Mouse (Mus musculus): Measurements from ENCODE around the gene Gm49661. TPM values are rescaled to one million over a fixed set of nuclear protein-coding genes. Genes with fewer than 3 reads are reported as not detected.

Gm49661 gene
- polyA plus RNA-seq, 1 experiment from 2014 or later, result not detected

GRCm38 (mm10) chr8:84973803-84974542, 4.7 kb upstream of the Gm49661 start:
- Histone ChIP-seq H3K27me3 (replicated peaks) (no peaks in the 10 kb centered on the region), H3K4me1 (replicated peaks) (peaks cover 34% of the 10 kb centered on the region), H3K9ac (no peak overlapping the region), H3K27ac (no peak overlapping the region), H3K4me2 (replicated peaks) (no peak overlapping the region), H3K4me3 (replicated peaks) (no peak overlapping the region), H3K36me3 (peaks cover 19% of the 10 kb centered on the region; the same call in 1 of the 2 replicates), H3K9me3 (no peaks in the 10 kb centered on the region)
- ATAC-seq, result no peak
- 52% methylated on average over 4 of the region's 4 CpGs for WGBS

GRCm38 (mm10) chr8:84973079-84973478, 3.8 kb upstream of the Gm49661 start:
- H3K4me2 ChIP-seq (replicated peaks), result no peak overlapping the region
- H3K9me3 ChIP-seq, result no peaks in the 10 kb centered on the region
- 100% methylated on average over 1 of the region's 1 CpGs for WGBS
- peaks cover 19% of the 10 kb centered on the region; the same call in 1 of the 2 replicates for H3K36me3 ChIP-seq
- H3K4me3 ChIP-seq (replicated peaks), result no peak overlapping the region
- H3K27ac ChIP-seq, result no peak overlapping the region
- no peak for ATAC-seq
- no peak overlapping the region for H3K9ac ChIP-seq
- H3K4me1 ChIP-seq (replicated peaks), result peaks cover 33% of the 10 kb centered on the region
- H3K27me3 ChIP-seq (replicated peaks), result no peaks in the 10 kb centered on the region

- peak overlapping the region; percentile 81 for H3K4me2 ChIP-seq (replicated peaks)
- no peaks in the 10 kb centered on the region for H3K27me3 ChIP-seq (replicated peaks)
- peaks cover 19% of the 10 kb centered on the region; the same call in 1 of the 2 replicates for H3K36me3 ChIP-seq
- peaks cover 25% of the 10 kb centered on the region for H3K4me1 ChIP-seq (replicated peaks)
- peak overlapping the region; percentile 94; the same call in 1 of the 2 replicates for H3K9ac ChIP-seq
- no peak overlapping the region for H3K27ac ChIP-seq
- peak overlapping the region; percentile 70 for H3K4me3 ChIP-seq (replicated peaks)
- no peaks in the 10 kb centered on the region for H3K9me3 ChIP-seq
- ATAC-seq, result no peak
- WGBS, result 58% methylated on average over 5 of the region's 5 CpGs
Measured at GRCm38 (mm10) chr8:84970913-84971312, 1.7 kb upstream of the Gm49661 start.

GRCm38 (mm10) chr8:84970135-84970790, 1.0 kb upstream of the Gm49661 start:
- peak overlapping the region; percentile 94 for H3K9ac ChIP-seq
- H3K4me3 ChIP-seq (replicated peaks), result peak overlapping the region; percentile 70
- no peaks in the 10 kb centered on the region for H3K27me3 ChIP-seq (replicated peaks)
- H3K36me3 ChIP-seq, result peaks cover 19% of the 10 kb centered on the region; the same call in 1 of the 2 replicates
- WGBS, result 6% methylated on average over 21 of the region's 21 CpGs
- ATAC-seq, result no peak
- H3K9me3 ChIP-seq, result no peaks in the 10 kb centered on the region
- H3K4me1 ChIP-seq (replicated peaks), result peaks cover 24% of the 10 kb centered on the region
- peak overlapping the region; percentile 89 for H3K27ac ChIP-seq
- peak overlapping the region; percentile 81 for H3K4me2 ChIP-seq (replicated peaks)

GRCm38 (mm10) chr8:84968650-84969049, 583 bp downstream of the Gm49661 start:
- no peak for ATAC-seq
- H3K9me3 ChIP-seq, result no peaks in the 10 kb centered on the region
- peak overlapping the region; percentile 81 for H3K4me2 ChIP-seq (replicated peaks)
- H3K27me3 ChIP-seq (replicated peaks), result no peaks in the 10 kb centered on the region
- peak overlapping the region; percentile 70 for H3K4me3 ChIP-seq (replicated peaks)
- H3K9ac ChIP-seq, result peak overlapping the region; percentile 94
- H3K27ac ChIP-seq, result peak overlapping the region; percentile 89
- peaks cover 27% of the 10 kb centered on the region for H3K4me1 ChIP-seq (replicated peaks)
- WGBS, result 2% methylated on average over 2 of the region's 2 CpGs
- peaks cover 19% of the 10 kb centered on the region; the same call in 1 of the 2 replicates for H3K36me3 ChIP-seq

GRCm38 (mm10) chr8:84967532-84968304, 1.5 kb downstream of the Gm49661 start:
- Histone ChIP-seq H3K9ac (no peak overlapping the region), H3K27me3 (replicated peaks) (no peaks in the 10 kb centered on the region), H3K36me3 (peaks cover 13% of the 10 kb centered on the region; the same call in 1 of the 2 replicates), H3K27ac (no peak overlapping the region), H3K4me2 (replicated peaks) (no peak overlapping the region), H3K4me1 (replicated peaks) (peaks cover 27% of the 10 kb centered on the region), H3K9me3 (no peaks in the 10 kb centered on the region), H3K4me3 (replicated peaks) (no peak overlapping the region)
- ATAC-seq, result no peak
- 88% methylated on average over 13 of the region's 13 CpGs for WGBS

GRCm38 (mm10) chr8:84966603-84967002, 2.6 kb downstream of the Gm49661 start:
- ATAC-seq, result 0 out of 2 replicates have a peak, but pooled peaks have one; percentile 0
- Histone ChIP-seq H3K4me2 (replicated peaks) (peak overlapping the region; percentile 93), H3K27ac (peak overlapping the region; percentile 25; the same call in 1 of the 2 replicates), H3K9ac (no peak overlapping the region), H3K4me1 (replicated peaks) (peaks cover 27% of the 10 kb centered on the region), H3K9me3 (no peaks in the 10 kb centered on the region), H3K36me3 (peaks cover 11% of the 10 kb centered on the region; the same call in 1 of the 2 replicates), H3K4me3 (replicated peaks) (no peak overlapping the region), H3K27me3 (replicated peaks) (no peaks in the 10 kb centered on the region)
- WGBS, result 25% methylated on average over 3 of the region's 3 CpGs

GRCm38 (mm10) chr8:84965731-84966291, 3.4 kb downstream of the Gm49661 start:
- H3K36me3 ChIP-seq, result 0 out of 2 replicates have a peak, but pooled peaks cover 3% of the 10 kb centered on the region
- peak overlapping the region; percentile 83 for H3K27ac ChIP-seq
- under 1% methylated on average over 41 of the region's 41 CpGs for WGBS
- ATAC-seq, result peak; percentile 89
- no peaks in the 10 kb centered on the region for H3K27me3 ChIP-seq (replicated peaks)
- H3K4me2 ChIP-seq (replicated peaks), result peak overlapping the region; percentile 93
- peaks cover 22% of the 10 kb centered on the region for H3K4me1 ChIP-seq (replicated peaks)
- H3K4me3 ChIP-seq (replicated peaks), result peak overlapping the region; percentile 74
- peak overlapping the region; percentile 69 for H3K9ac ChIP-seq
- no peaks in the 10 kb centered on the region for H3K9me3 ChIP-seq

GRCm38 (mm10) chr8:84963952-84964351, 5.3 kb downstream of the Gm49661 start:
- 82% methylated on average over 4 of the region's 4 CpGs for WGBS
- H3K36me3 ChIP-seq, result 0 out of 2 replicates have a peak, but pooled peaks cover 11% of the 10 kb centered on the region
- no peak overlapping the region for H3K9ac ChIP-seq
- H3K4me3 ChIP-seq (replicated peaks), result no peak overlapping the region
- H3K4me1 ChIP-seq (replicated peaks), result peaks cover 18% of the 10 kb centered on the region
- ATAC-seq, result no peak
- H3K27ac ChIP-seq, result no peak overlapping the region
- no peak overlapping the region for H3K4me2 ChIP-seq (replicated peaks)
- no peaks in the 10 kb centered on the region for H3K9me3 ChIP-seq
- H3K27me3 ChIP-seq (replicated peaks), result no peaks in the 10 kb centered on the region

- Histone ChIP-seq H3K4me3 (replicated peaks) (no peak overlapping the region), H3K4me2 (replicated peaks) (no peak overlapping the region), H3K36me3 (peaks cover 16% of the 10 kb centered on the region; the same call in 1 of the 2 replicates), H3K9me3 (no peaks in the 10 kb centered on the region), H3K4me1 (replicated peaks) (peaks cover under 1% of the 10 kb centered on the region; the same call in 1 of the 2 replicates), H3K27ac (no peak overlapping the region), H3K9ac (no peak overlapping the region), H3K27me3 (replicated peaks) (no peaks in the 10 kb centered on the region)
- 90% methylated on average over 7 of the region's 7 CpGs for WGBS
- no peak for ATAC-seq
Measured at GRCm38 (mm10) chr8:84959811-84960210, 9.4 kb downstream of the Gm49661 start.

- 0 out of 2 replicates have a peak, but pooled peaks cover 4% of the 10 kb centered on the region for H3K27me3 ChIP-seq (replicated peaks)
- peaks cover 15% of the 10 kb centered on the region; the same call in 1 of the 2 replicates for H3K36me3 ChIP-seq
- no peak overlapping the region for H3K27ac ChIP-seq
- no peak overlapping the region for H3K4me2 ChIP-seq (replicated peaks)
- H3K9ac ChIP-seq, result no peak overlapping the region
- 0 out of 2 replicates have a peak, but pooled peaks cover 5% of the 10 kb centered on the region for H3K4me1 ChIP-seq (replicated peaks)
- no peaks in the 10 kb centered on the region for H3K9me3 ChIP-seq
- ATAC-seq, result no peak
- no peak overlapping the region for H3K4me3 ChIP-seq (replicated peaks)
- WGBS, result 45% methylated on average over 2 of the region's 2 CpGs
Measured at GRCm38 (mm10) chr8:84956768-84957167, 12.5 kb downstream of the Gm49661 start.
